Mouse (Mus musculus): ENCODE results near the gene Xylt1. TPM values are rescaled to one million over a fixed set of nuclear protein-coding genes. Genes with fewer than 3 reads are reported as not detected.

Gene Xylt1
- polyA plus RNA-seq, 1 experiment, result not detected

DNA sequence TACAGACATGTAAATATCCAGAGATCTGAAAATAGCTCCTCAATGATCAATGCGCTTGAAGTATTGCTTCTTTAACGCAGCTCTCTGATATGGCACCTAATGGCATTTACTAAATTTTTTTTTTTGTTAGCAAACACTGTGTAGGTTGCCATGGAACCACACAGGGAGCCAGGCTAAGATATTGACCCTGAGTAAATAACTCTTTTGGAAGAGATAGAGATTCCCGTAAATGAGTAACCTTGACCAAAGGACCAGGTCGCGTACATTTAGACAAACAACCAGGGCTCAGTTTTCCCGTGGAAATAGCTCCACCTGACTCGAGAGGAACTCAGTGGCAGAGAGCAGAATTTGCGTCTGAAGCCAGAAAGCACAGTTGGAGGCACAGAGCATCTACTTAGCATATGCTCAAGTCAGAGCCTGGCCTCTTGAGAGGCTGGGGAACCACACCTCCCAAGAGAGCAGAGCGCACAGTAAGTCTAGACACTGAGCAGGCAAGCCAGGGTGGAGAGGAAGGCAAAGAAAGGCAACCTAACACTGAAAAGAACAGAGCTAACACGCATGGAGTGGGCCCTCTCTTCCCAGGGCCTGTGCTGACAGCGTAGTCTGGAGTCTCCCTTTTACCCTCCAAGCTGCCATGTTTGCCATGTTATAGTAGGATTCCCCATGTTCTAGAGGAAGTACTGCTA is 232.2 kb downstream of the Xylt1 start:
- no peak for TF ChIP-seq GATA1 (IDR thresholded peaks at IDR 0.05; ENCODE audit: low read length)

DNA sequence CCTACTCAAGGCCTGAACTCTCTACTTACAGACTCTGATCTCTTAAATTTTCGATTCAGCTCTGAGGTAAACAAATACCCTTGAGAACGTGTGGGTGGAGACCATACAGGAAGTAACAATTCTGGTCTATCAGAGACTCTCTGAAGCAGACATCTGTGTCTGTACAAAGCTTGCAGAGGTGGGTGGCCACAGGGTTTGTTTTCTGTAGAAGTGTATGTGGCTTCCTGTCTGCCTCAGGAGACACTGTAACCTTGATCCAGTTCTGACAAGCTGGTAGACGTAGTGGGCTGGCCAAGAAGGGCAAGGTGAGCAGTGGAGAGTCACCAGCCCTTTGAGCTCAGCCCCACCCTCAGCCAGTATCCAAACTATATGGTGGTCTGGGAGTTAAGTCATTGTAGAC is 233.0 kb downstream of the Xylt1 start:
- TF ChIP-seq GATA1 (IDR thresholded peaks at IDR 0.05; ENCODE audit: low read length), result no peak

DNA sequence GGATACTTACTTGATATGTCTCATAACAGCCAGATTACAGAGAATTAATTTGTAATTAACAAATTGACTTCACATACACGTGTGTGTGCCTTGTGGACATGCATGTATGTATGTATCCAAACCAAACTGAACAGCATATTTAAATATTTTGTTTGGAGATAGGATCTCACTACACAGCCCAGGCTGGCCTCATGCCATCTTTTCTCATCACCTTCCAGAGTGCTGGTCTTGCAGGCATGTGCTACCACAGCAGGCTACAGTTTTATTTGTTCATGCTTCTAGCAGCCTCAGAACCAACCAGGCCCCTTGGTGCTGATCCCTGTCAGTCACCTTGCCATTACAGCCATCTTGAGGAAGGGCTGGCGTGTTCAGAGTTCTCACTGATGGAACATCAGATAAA is 233.6 kb downstream of the Xylt1 start:
- TF ChIP-seq GATA1 (IDR thresholded peaks at IDR 0.05; ENCODE audit: low read length), result no peak

DNA sequence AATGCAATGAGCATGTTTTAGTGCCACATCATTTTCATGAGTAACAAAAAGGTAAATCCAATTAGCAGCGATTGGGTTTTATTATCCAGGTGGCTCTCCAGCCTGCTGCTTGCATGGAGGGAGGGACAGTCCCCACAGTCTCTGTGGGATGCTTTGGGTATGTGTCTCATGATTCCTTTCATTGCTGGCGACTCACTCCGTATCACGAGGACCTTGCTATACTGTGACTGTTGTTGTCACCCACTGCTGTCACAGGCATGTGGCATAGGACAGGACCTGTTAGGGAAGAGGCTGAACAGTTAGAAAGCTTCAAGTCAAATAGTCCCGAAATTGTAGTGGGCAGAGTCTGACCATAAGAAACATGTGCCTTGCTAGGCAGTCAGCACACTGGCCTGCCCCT is 234.1 kb downstream of the Xylt1 start:
- TF ChIP-seq GATA1 (IDR thresholded peaks at IDR 0.05; ENCODE audit: low read length), result no peak

DNA sequence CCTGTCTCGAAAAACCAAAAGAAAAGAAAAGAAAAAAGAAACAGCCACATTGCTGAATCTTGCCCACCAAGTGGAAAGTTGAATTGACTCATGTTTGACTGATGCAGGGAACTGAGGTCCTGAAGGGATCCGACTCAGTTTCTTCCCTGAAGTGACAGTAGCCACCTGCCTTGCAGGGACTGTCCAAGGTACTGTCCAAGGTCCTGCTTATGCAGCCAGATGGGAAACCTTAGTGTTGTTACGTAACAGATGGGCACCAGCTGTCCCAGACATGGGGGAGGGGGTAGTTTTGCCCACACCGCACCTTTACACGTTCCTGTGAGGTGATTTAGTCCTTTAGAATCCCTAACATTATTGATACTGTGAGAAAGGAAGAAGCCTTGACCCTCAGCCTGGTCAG is 235.5 kb downstream of the Xylt1 start:
- no peak for TF ChIP-seq GATA1 (IDR thresholded peaks at IDR 0.05; ENCODE audit: low read length)

DNA sequence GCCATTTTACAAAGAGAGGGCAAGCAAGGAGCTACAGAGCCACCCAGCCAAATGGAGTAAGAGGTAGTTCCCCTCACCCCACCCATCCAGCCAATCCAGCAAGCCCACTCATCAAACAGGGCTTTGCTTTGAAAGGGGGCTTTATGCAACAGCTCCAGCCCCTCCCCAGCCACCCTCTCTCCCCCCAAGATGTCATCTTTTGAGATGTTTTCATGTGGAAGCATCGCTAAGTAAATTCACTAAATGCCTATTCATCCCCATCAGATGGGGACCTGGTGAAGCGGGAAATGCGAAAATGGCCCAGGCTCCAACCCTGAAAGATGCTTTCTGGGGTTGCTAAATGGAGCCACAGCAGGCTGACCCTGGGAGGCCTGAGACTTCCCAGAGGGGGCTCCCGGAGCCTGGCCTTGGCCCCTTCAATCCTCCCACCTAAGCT is 238.0 kb downstream of the Xylt1 start:
- no peak for TF ChIP-seq GATA1 (IDR thresholded peaks at IDR 0.05; ENCODE audit: low read length)

DNA sequence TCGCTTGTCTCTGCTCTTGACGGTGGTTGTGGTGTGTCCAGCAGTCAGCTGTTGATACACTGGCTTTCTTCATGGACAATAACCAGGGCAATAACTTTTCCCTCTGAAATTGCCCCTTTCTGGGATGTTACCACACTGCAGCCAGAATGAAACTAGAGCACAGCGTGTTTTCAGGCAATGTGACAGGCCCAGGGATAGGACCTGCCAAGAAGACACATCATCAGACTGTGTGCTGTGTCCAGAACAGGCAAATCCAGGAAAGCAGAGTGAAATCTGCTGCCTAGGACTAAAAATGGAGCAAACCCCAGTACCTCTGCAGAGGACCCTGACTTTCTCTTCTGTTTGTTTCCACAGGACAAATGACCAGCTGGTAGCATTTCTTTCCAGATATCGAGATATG is 240.8 kb downstream of the Xylt1 start:
- no peak for TF ChIP-seq GATA1 (IDR thresholded peaks at IDR 0.05; ENCODE audit: low read length)

DNA sequence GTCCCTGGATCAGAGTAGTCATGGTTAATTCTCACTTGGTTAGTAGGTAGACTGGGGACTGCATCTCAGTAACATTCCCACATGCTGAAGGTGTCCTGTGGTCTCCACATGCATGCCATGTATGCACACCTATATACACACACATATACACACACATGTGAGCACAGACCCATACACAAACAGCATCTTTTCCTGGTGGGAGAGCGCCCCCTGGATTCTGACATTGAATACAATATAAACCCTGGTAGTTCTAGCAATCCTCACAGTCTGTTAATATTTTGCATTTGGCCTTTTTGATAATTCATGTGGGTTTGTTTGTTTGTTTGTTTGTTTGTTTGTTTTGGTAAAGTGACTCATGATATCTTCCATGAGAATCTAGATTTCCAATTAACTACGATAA is 242.0 kb downstream of the Xylt1 start:
- no peak for TF ChIP-seq GATA1 (IDR thresholded peaks at IDR 0.05; ENCODE audit: low read length)

DNA sequence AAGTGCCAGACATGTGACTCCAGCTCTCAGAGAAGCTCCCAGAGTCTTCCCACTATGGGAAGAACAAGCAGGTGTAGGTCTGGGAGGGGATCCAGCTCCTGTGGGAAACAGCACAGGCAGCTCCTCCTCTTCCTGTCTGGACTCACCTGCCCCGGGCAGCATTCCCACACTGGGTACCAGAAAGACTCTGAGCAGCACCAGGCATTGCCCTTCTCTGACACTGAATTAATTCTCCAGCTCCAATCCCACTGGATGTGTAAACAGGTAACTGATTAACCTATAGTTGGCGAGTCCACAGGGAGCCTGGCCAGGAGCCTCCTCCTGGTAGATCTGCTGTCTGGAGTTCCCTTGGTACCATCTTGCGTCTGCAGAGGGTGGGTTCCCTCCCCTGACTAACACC is 248.0 kb downstream of the Xylt1 start:
- TF ChIP-seq GATA1 (IDR thresholded peaks at IDR 0.05; ENCODE audit: low read length), result no peak

DNA sequence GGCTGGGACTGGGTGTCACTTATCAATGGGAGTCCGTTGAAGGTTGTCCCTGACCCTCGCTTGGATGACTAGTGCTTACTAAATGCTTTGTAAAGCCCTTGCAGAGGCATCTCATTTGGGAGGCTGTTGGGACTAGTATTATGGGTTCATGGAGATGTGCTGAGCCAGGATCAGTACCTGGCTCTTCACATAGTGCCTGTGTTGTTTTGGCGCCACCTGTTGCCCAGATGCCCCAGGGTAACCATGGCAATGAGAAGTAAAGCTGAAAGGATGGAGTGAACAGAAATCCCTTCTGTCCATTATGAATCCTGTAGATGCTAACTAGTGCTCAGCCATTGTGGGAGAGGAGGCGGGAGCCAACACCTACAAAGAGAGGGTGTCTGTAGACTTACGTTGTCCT is 249.9 kb downstream of the Xylt1 start:
- TF ChIP-seq GATA1 (IDR thresholded peaks at IDR 0.05; ENCODE audit: low read length), result no peak

DNA sequence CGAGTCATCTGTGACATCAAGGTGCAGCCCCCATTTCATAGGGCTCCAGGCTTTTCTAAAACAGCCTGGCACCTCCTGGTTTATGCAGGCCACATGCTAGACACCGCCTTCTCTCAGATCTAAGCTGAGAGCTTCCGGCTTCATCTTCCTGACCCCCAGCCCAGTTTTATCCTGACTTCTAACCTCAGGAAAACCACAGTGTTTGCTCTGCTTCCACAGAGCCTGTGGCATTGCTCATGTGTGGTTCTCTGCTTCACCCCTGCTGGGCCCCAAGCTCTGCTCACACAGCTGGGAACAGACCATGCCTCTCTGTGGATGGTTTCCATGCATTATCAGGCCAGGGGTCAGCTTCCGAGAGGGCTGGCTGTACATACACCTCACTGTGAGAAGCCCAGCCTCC is 254.8 kb downstream of the Xylt1 start:
- TF ChIP-seq GATA1 (IDR thresholded peaks at IDR 0.05; ENCODE audit: low read length), result no peak

DNA sequence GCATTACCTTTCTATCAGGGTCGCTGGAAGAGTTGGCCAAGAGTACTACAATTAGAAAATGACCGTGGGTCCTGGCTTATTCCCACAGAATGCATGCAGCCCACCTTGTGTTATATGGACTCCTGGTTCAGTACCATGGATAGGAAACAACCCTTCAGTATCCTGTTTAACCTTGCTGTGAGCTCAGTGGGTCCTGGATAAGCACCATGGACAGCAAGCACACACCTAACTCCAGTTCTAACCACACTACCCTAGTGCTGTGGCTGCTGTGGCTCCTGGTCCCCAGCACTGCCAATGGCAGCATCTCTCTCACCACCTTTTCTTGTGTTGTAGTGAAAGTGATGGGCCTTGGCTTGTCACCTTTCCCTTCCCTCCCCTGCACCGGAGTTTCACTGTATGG is 255.9 kb downstream of the Xylt1 start:
- no peak for TF ChIP-seq GATA1 (IDR thresholded peaks at IDR 0.05; ENCODE audit: low read length)

DNA sequence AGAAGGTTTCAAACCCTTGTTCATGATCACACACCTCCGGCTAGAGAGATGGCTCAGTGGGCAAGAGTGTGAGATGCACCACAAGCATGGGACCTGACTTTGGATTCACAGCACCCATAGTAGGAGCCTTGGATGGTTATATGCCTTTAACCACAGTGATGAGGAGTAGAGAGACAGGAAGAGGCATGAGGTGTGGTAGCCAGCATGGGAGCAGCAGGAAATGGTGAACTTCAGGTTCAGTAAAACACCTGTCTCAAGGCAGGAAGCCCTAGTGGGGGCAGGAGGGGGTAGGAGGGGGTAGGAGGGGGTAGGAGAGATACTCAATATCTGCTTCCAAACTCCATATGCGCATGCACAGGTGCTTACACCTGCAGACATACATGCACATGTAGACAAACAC is 257.2 kb downstream of the Xylt1 start:
- no peak for TF ChIP-seq GATA1 (IDR thresholded peaks at IDR 0.05; ENCODE audit: low read length)

DNA sequence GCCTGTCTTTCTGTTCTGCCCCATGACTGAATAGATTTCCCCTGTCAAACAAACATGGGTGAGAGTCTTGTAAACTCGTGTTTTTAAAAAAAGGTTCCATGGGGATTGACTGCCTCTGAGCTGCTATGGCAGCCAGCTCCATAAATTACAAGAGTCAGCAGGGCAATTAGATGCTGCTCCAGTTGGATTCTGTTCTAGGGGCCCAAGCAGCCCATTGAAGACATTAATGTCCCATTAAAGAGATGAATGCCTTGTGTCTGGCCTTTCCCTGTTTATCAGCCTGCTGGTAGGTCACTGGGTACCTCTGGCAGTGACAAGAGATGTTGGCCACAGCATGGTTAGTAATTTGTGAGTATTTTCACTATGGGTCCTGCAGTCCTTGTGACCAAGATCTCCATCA is 271.9 kb downstream of the Xylt1 start:
- TF ChIP-seq GATA1 (IDR thresholded peaks at IDR 0.05; ENCODE audit: low read length), result no peak

DNA sequence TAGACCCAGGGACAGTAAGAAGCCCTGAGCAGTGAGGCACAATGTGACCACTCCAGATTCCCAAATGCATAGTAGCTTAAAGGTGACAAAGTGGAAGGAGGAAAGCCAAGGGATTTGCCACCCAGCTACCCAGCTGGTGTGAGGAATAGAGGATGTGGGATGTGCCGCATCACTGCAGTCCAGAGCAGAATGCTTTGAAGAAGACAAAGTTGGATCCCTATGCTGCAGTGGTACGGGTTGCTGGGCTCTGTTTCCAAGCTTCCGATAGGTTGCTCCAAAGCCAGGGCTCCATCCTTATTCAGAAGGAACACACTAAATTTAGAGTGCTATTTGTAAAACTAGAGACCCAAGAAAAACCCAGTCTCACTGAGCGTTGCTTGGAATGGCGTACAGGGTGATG is 275.0 kb downstream of the Xylt1 start:
- no peak for TF ChIP-seq GATA1 (IDR thresholded peaks at IDR 0.05; ENCODE audit: low read length)

DNA sequence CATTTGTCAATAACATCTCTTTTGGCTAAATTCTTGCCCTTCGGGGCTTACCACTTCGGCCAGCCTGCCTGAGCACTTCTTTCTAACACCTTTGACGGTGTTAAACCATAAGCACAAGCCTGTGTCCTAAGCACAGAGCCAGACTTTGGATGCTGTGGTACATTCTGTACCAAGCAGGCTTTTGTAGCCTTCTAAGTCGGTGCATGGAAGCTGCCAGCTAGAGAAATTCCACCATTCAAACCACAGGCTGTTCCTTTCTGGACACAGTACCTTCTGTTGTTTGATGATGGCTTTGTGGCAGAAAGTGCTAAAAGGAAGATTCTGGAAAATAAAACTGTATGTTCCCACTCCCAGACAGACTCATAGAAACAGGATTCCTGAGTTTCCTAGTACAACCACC is 277.4 kb downstream of the Xylt1 start:
- no peak for TF ChIP-seq GATA1 (IDR thresholded peaks at IDR 0.05; ENCODE audit: low read length)

DNA sequence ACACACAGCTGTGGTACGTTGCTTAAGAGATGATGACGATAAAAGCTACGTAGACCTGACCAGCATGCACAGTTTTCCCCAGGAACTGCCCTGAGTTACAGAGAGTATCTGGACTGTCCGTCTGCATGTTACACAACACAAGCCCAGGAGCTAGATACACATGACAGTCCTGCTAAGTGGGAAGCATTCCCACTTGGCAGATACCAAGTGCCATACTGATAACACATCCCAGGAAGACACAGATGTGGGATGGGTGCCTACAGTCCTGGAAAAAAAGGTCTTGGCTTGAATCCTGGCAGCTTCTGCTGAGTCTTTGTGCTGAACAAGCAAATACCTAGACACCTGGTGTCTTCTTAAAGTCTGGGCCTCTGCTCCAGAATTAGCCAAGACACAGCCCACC is 278.0 kb downstream of the Xylt1 start:
- no peak for TF ChIP-seq GATA1 (IDR thresholded peaks at IDR 0.05; ENCODE audit: low read length)

DNA sequence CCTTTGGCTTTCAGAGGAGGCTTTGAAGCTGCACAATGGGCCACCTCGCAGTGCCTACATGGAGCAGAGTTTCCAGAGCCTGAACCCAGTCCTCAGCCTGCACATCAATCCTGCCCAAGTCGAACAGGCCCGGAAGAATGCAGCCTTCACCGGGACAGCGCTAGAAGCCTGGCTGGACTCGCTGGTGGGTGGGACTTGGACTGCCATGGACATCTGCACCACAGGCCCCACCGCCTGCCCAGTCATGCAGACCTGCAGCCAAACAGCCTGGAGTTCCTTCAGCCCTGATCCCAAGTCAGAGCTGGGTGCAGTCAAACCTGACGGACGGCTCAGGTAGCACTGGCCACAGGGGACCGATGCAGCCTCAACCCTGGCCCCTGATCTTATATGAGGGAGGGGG is 286.5 kb downstream of the Xylt1 start:
- no peak for TF ChIP-seq GATA1 (IDR thresholded peaks at IDR 0.05; ENCODE audit: low read length)
